Mouse (Mus musculus): Measurements from ENCODE around the gene Mpig6b.

DNA sequence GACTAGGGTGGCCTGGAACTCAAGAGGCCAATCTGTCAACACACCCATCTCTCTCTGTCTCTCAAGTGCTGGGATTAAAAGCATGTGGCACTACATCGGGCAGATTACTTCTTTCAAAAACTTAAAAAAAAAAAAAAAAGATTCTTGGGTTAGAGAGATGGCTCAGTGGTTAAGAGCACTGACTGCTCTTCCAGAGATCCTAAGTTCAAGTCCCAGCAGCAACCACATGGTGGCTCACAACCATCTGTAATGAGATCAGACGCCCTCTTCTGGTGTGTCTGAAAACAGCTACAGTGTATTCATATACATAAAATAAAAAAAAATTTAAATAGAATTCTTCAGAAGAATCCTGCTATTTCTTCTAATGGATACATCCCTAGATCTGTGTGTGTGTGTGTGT, 22.2 kb upstream of the Mpig6b start:
- TF ChIP-seq POLR2A (IDR thresholded peaks at IDR 0.05; ENCODE audit: borderline replicate concordance, extremely low read depth, low read depth, low read length): no peak
- no peak for TF ChIP-seq CTCF (IDR thresholded peaks at IDR 0.05; ENCODE audit: insufficient read depth, low read length)

Data from lung, adult 2 months (tissue).